Mouse (Mus musculus): ENCODE data around the gene Mrpl50. TPM values are rescaled to one million over a fixed set of nuclear protein-coding genes. Genes with fewer than 3 reads are reported as not detected.
"Not testable (repeated sequence)": the region's sequence is repeated elsewhere in the genome, so short reads cannot be mapped to it uniquely, and the experiment has no call there.

The Mrpl50 gene
- polyA plus RNA-seq, 1 experiment from 2014 or later = 87.7 TPM

DNA sequence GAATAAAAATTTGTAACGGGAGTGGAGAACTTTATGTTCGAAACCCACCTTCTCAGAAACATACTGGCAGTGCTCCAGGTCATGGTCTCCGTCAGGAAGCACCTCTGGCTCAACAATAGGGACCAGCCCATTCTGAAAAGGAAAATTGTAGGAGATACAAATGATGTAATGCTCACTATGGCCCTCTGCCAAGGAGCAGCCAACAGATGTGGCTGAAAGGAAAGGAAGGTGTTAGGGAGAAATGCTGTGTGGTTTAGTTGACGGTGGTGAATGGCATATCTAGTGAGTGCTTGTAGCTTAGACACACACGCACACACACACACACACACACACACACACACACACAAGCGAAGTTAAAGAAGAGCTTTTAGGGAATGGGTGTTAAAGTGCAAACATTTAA, 18.8 kb upstream of the Mrpl50 start:
- H3K27ac ChIP-seq = no peak overlapping the region
- H3K27me3 ChIP-seq = no peaks in the 10 kb centered on the region
- H3K9ac ChIP-seq = no peak overlapping the region
- no peak for ATAC-seq (ENCODE audit: insufficient number of reproducible peaks, insufficient read depth, low FRiP score, low TSS enrichment)
- no peak overlapping the region for H3K4me3 ChIP-seq
- H3K9me3 ChIP-seq = no peaks in the 10 kb centered on the region
- WGBS = 73% methylated on average over 6 of the region's 6 CpGs
- no peak overlapping the region for H3K4me2 ChIP-seq (replicated peaks)
- H3K4me1 ChIP-seq = no peaks in the 10 kb centered on the region
- no peaks in the 10 kb centered on the region for H3K36me3 ChIP-seq

DNA sequence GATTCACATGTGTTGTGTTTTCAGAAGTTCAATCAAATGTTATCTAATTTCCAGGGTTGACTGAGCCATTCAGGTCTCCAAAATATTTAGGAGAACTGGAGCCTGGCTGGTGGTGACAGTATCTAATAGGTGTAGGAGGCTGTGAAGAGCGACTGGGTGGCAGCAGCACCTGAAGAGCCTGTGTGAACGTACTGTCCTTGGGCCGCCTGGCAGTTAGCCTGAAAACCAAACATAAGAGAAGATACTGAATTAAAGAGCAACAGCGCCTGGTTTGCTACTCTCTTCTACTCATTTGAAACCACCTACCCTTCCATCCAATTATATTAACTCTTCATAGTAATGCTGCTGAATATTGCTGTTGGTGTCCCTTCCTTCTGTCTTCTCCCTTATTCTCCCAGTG, 15.8 kb upstream of the Mrpl50 start:
- H3K27me3 ChIP-seq = no peaks in the 10 kb centered on the region
- H3K4me1 ChIP-seq = no peaks in the 10 kb centered on the region
- 88% methylated on average over 4 of the region's 4 CpGs for WGBS
- H3K27ac ChIP-seq = no peak overlapping the region
- H3K4me2 ChIP-seq (replicated peaks) = no peak overlapping the region
- no peak for ATAC-seq (ENCODE audit: insufficient number of reproducible peaks, insufficient read depth, low FRiP score, low TSS enrichment)
- H3K4me3 ChIP-seq = no peak overlapping the region
- H3K9ac ChIP-seq = no peak overlapping the region
- peaks cover 4% of the 10 kb centered on the region; the same call in 1 of the 2 replicates for H3K36me3 ChIP-seq
- H3K9me3 ChIP-seq = no peaks in the 10 kb centered on the region

DNA sequence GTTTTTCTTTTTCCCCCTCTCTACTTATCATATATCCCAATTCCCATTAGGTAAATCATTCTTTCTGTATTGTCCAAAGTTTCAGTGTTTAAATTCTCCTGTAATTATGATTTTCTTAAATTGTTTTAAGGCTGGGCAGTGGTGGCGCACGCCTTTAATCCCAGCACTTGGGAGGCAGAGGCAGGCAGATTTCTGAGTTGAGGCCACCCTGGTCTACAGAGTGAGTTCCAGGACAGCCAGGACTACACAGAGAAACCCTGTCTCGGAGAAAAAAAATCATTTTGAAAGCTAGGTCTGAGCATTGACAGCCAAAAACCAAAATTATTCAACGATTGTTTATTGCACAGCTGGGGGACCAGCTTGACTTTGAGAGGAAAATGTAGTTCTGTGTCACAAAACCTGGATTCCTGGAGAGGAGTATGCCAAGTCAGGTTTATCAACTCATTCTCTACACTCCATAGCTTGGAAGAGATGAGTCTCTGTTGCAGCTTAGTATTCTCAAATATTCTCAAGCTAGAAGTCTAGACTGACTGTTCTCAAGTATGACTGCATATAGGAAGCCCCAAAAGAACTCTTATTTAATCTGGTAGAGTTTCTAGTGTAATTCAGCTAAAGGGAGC, 14.9 kb upstream of the Mrpl50 start:
- peaks cover 9% of the 10 kb centered on the region for H3K36me3 ChIP-seq
- H3K27ac ChIP-seq = no peak overlapping the region
- H3K27me3 ChIP-seq = no peaks in the 10 kb centered on the region
- no peak overlapping the region for H3K9ac ChIP-seq
- WGBS = 92% methylated on average over 4 of the region's 4 CpGs
- H3K4me3 ChIP-seq = no peak overlapping the region
- H3K4me1 ChIP-seq = no peaks in the 10 kb centered on the region
- H3K4me2 ChIP-seq (replicated peaks) = no peak overlapping the region
- H3K9me3 ChIP-seq = no peaks in the 10 kb centered on the region
- ATAC-seq (ENCODE audit: insufficient number of reproducible peaks, insufficient read depth, low FRiP score, low TSS enrichment) = no peak

DNA sequence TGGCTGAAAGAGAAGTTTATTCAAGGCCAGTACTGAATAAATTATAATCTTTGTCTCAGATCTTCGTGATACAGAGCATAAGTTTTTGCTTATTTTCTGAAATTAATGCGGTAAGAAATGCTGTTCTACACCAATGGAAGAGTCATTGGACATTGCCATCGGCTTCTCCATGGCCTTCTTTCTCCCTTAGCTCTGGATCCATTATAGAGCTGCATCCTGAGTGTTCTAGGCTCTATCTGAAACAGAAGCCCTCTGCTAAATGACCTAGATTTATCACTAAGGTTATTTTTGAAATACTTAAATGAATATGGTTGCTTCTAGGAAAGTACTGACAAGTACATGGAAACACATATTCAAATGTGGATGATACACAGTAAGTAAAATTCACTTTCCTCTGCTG, 14.1 kb upstream of the Mrpl50 start:
- Histone ChIP-seq H3K36me3 (peaks cover 16% of the 10 kb centered on the region), H3K4me3 (no peak overlapping the region), H3K27ac (no peak overlapping the region), H3K9me3 (peaks cover 3% of the 10 kb centered on the region; the same call in 1 of the 2 replicates), H3K4me1 (no peaks in the 10 kb centered on the region), H3K4me2 (replicated peaks) (no peak overlapping the region), H3K27me3 (no peaks in the 10 kb centered on the region), H3K9ac (no peak overlapping the region)
- ATAC-seq (ENCODE audit: insufficient number of reproducible peaks, insufficient read depth, low FRiP score, low TSS enrichment) = no peak
- 82% methylated on average over 3 of the region's 3 CpGs for WGBS

DNA sequence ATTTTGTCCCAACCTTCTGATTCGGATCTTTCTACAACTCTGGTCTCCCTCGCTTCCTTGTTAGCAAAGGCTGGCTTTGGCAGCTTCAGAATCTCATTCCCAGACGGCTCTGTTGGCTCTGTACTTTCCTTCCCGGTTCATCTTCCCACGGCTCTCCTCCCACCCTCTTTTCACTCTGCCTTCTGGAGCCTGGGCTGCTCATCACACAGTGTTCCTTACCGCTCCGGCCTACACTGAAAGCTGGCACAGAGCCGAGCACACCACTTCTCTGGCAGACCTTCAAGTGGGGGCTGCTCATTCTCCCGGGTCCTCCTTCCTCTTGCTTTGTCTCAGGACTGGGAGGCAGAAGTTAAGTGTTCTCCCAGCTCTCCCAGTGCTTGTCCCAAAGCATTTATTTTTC, 1.7 kb upstream of the Mrpl50 start:
- H3K4me3 ChIP-seq = no peak overlapping the region
- 0 out of 2 replicates have a peak overlapping the region, but pooled peaks have one; percentile 52 for H3K4me2 ChIP-seq (replicated peaks)
- peaks cover 24% of the 10 kb centered on the region; the same call in 1 of the 2 replicates for H3K36me3 ChIP-seq
- H3K4me1 ChIP-seq = peaks cover 14% of the 10 kb centered on the region; the same call in 1 of the 2 replicates
- H3K27me3 ChIP-seq = no peaks in the 10 kb centered on the region
- no peak overlapping the region for H3K9ac ChIP-seq
- no peaks in the 10 kb centered on the region for H3K9me3 ChIP-seq
- ATAC-seq (ENCODE audit: insufficient number of reproducible peaks, insufficient read depth, low FRiP score, low TSS enrichment) = no peak
- WGBS = 85% methylated on average over 9 of the region's 9 CpGs
- H3K27ac ChIP-seq = no peak overlapping the region

DNA sequence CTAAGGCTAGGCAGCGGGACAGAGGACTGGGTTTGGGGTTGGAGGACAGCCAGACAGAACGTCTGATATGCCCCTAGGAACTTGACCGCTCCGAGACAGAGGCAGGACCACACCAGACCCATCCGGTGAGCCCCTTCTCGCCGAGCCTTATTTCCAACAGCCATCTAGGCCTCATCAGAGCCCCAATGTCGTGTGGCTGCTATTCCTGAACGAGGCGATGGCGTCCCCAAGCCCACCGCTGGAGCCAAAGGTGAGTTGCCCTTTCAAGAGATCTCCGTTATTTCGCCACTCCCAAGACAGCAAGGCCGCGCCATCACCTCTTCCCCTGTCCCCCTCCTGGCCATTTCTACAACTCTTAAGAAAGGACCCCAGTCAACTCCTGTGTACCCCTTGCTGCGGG, 453 bp upstream of the Mrpl50 start:
- peak overlapping the region; percentile 73 for H3K4me3 ChIP-seq
- H3K9ac ChIP-seq = peak overlapping the region; percentile 61
- 2% methylated on average over 17 of the region's 17 CpGs for WGBS
- H3K4me1 ChIP-seq = peaks cover 14% of the 10 kb centered on the region; the same call in 1 of the 2 replicates
- H3K9me3 ChIP-seq = no peaks in the 10 kb centered on the region
- ATAC-seq (ENCODE audit: insufficient number of reproducible peaks, insufficient read depth, low FRiP score, low TSS enrichment) = peak; percentile 72; the same call in 1 of the 2 replicates
- peaks cover 28% of the 10 kb centered on the region; the same call in 1 of the 2 replicates for H3K36me3 ChIP-seq
- peak overlapping the region; percentile 52 for H3K4me2 ChIP-seq (replicated peaks)
- no peaks in the 10 kb centered on the region for H3K27me3 ChIP-seq
- no peak overlapping the region for H3K27ac ChIP-seq

DNA sequence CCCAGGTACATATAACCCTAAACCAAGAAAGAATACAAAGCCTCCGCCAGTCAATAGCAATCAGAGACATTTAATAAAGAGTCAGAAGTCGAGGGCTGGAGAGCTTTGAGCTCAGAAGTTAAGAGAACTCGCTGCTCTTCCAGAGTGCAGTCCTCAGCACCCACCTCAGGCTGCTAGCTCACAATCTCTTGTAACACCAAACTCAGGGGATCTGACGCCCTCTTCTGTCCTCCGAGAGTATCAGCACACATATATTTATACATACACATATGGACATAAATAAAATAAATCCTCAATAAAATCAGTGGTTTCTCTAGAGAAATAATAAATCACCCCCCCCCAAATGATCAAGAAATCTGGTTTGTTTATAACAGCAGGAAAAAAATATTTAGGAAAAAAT, 1.4 kb downstream of the Mrpl50 start:
- Histone ChIP-seq H3K27ac (no peak overlapping the region), H3K9ac (no peak overlapping the region), H3K9me3 (no peaks in the 10 kb centered on the region), H3K27me3 (no peaks in the 10 kb centered on the region), H3K36me3 (peaks cover 28% of the 10 kb centered on the region; the same call in 1 of the 2 replicates), H3K4me3 (no peak overlapping the region), H3K4me2 (replicated peaks) (peak overlapping the region; percentile 60), H3K4me1 (peaks cover 14% of the 10 kb centered on the region; the same call in 1 of the 2 replicates)
- 74% methylated on average over 5 of the region's 5 CpGs for WGBS
- ATAC-seq (ENCODE audit: insufficient number of reproducible peaks, insufficient read depth, low FRiP score, low TSS enrichment) = no peak

DNA sequence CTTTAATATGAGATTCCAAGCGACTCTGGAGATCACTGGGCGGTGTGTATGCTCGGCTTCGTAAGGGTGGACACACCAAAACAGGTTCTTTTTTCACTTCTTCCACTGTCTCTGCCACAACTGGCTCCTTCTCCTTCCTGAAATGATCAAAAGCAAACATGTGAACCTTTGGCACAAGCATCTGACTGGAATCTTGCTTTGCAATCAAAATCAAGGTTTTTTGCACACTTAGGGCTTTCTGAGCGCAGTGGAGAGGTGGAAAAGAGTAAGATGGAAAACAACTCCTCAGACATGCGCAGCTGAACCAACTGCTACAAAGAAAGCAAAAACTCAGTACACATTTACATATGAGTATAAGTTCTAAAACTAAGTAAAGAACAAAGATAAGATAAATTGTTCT, 6.5 kb downstream of the Mrpl50 start:
- peaks cover 25% of the 10 kb centered on the region for H3K36me3 ChIP-seq
- no peak overlapping the region for H3K4me3 ChIP-seq
- H3K9me3 ChIP-seq = no peaks in the 10 kb centered on the region
- no peak overlapping the region for H3K27ac ChIP-seq
- H3K4me2 ChIP-seq (replicated peaks) = no peak overlapping the region
- H3K9ac ChIP-seq = no peak overlapping the region
- peaks cover 2% of the 10 kb centered on the region; the same call in 1 of the 2 replicates for H3K4me1 ChIP-seq
- H3K27me3 ChIP-seq = no peaks in the 10 kb centered on the region
- ATAC-seq (ENCODE audit: insufficient number of reproducible peaks, insufficient read depth, low FRiP score, low TSS enrichment) = no peak
- WGBS = 96% methylated on average over 6 of the region's 6 CpGs

DNA sequence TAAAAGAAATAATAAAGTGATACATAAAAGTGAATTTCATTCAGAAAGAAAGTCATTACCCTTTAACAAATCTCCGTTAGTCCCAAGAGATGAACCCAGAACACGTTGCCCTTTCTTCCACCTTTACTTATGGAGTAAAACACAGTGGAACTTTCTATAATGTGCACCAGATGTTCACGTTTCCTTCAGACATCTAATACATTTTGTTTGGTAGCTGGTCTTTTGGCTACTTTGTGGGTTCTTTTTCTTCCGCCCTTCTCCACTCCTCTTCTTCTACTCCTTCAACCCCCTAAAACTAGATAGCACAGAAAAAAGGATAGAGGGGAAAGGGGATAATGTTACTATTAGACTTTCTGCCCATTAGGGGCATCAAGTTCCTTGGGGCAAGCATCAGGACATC, 8.3 kb downstream of the Mrpl50 start:
- WGBS = 30% methylated on average over 4 of the region's 4 CpGs

DNA sequence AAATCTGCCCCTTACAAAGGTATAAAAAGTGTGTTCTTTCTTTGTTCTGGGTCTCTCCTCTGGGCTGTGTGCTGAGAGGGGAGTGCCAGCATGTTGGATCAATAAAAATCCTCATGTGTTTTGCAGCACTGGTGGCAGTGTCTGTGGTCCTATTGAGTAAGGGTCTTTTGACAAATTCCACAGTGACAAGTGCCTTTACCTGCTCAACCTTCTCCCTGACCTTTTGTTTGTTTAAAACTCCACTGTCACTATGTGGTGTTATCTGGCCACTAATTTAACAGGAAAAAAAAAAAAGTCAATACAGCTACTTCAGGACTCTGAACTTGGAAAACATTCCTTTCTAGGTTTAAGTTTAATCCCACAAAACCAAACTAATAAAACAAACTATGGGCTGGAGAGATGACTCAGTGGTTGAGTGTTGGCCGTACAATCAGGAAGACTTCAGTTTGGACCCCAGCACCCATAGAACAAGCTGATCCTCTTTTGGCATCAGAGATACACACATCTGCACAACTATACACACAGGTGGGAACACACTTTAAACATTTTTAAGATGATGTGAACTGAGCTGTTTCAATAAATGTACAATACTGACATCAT, 10.6 kb downstream of the Mrpl50 start:
- H3K4me1 ChIP-seq; H3K27ac ChIP-seq; ATAC-seq (ENCODE audit: insufficient number of reproducible peaks, insufficient read depth, low FRiP score, low TSS enrichment); H3K9me3 ChIP-seq; H3K27me3 ChIP-seq; H3K9ac ChIP-seq; H3K4me3 ChIP-seq; H3K4me2 ChIP-seq (replicated peaks): not testable (repeated sequence)
- 90% methylated on average over 1 of the region's 1 CpGs for WGBS
- H3K36me3 ChIP-seq = peaks cover 14% of the 10 kb centered on the region

More for the DNA sequence above, 8.3 kb downstream of the Mrpl50 start:
- Histone ChIP-seq H3K9ac (no peak overlapping the region), H3K36me3 (peaks cover 19% of the 10 kb centered on the region), H3K27me3 (no peaks in the 10 kb centered on the region), H3K9me3 (no peaks in the 10 kb centered on the region), H3K4me3 (no peak overlapping the region), H3K4me1 (no peaks in the 10 kb centered on the region), H3K4me2 (replicated peaks) (no peak overlapping the region), H3K27ac (no peak overlapping the region)
- no peak for ATAC-seq (ENCODE audit: insufficient number of reproducible peaks, insufficient read depth, low FRiP score, low TSS enrichment)

DNA sequence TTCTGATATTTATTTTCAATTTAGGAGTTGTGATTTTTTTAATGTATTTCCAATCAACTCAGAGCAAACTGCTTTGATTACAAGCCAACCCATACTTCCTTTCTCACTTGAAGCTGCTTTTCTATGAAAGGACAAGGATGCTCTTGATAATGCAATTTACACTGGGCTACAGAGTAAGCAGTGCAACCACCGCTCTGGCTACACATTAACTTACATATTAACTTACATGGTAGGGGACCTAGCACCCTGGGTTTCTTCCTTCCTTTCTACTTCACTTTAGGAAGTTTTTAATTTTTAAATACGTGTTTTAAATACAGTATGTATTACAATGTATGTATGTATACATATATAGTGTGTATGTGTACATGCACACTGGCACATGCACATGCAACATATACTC, 11.7 kb downstream of the Mrpl50 start:
- Histone ChIP-seq H3K4me2 (replicated peaks) (no peak overlapping the region), H3K27me3 (no peaks in the 10 kb centered on the region), H3K9ac (no peak overlapping the region), H3K4me1 (no peaks in the 10 kb centered on the region), H3K9me3 (no peaks in the 10 kb centered on the region), H3K4me3 (no peak overlapping the region), H3K27ac (no peak overlapping the region), H3K36me3 (peaks cover 12% of the 10 kb centered on the region)
- 84% methylated on average over 2 of the region's 2 CpGs for WGBS
- ATAC-seq (ENCODE audit: insufficient number of reproducible peaks, insufficient read depth, low FRiP score, low TSS enrichment) = no peak

DNA sequence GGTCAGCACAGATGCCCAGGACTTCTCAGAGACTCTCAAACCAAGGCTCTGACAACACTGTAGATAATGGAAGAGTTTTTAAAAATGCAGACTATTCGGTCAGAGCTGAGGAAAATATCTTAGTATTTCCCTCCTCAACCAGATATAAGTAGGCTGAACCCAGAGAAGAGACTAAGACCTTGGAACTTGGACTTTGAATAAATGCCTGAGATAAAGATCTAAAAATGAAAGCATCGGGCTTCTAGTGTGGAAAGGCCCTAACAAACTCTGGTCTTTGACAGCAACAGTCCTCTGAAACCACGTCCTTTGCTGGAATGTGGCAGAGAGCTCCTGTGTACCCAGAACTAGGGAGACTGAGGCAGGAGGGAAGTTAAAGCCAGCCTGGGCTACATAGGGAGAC, 14.5 kb downstream of the Mrpl50 start, which contains the start of gene Baat:
TSS of gene Baat (minus strand) at position 172 of the 400 bp plus-strand sequence.
- Histone ChIP-seq H3K9me3 (no peaks in the 10 kb centered on the region), H3K9ac (no peak within 1 kb of the TSS), H3K27ac (no peak within 1 kb of the TSS), H3K36me3 (no peaks in the 10 kb centered on the region), H3K4me1 (no peaks in the 10 kb centered on the region), H3K4me3 (no peak within 1 kb of the TSS), H3K4me2 (replicated peaks) (no peak within 1 kb of the TSS), H3K27me3 (no peaks in the 10 kb centered on the region)
- no peak for ATAC-seq (ENCODE audit: insufficient number of reproducible peaks, insufficient read depth, low FRiP score, low TSS enrichment)
- WGBS = 70% methylated on average over 3 of the region's 3 CpGs
